Mouse (Mus musculus) heart, embryonic 16.5 days (tissue): Measurements from ENCODE around the gene Ryr2. TPM values are rescaled to one million over a fixed set of nuclear protein-coding genes. Genes with fewer than 3 reads are reported as not detected.

Experiments used
- ATAC-seq: fragments of 200-750 bp; cut with Nextera tagmentation; replicated peaks from 2 replicates; pipeline ENCODE4 v1.8.0; 2017; ENCODE audit warnings: moderate number of reproducible peaks; ENCODE audit not compliant: insufficient read depth, low FRiP score; ENCODE audit errors: extremely low read depth
- H3K27ac ChIP-seq: fragments of 300-500 bp; sonication (generic); 2 replicates; pipeline ENCODE4 v1.5.1; 2014; ENCODE audit warnings: mild to moderate bottlenecking, low read length, control low read depth, moderate library complexity
- H3K27me3 ChIP-seq: fragments of 300-500 bp; sonication (generic); 2 replicates; pipeline ENCODE4 v1.6.1; 2014; ENCODE audit warnings: low read length, mixed read lengths; ENCODE audit not compliant: control insufficient read depth, insufficient read depth
- H3K36me3 ChIP-seq: fragments of 300-500 bp; sonication (generic); 2 replicates; pipeline ENCODE4 v1.6.1; 2014; ENCODE audit not compliant: control insufficient read depth, insufficient read depth
- H3K4me1 ChIP-seq: fragments of 300-500 bp; sonication (generic); 2 replicates; pipeline ENCODE4 v1.6.1; 2014; ENCODE audit warnings: low read length, mixed read lengths; ENCODE audit not compliant: control insufficient read depth, insufficient read depth
- H3K4me2 ChIP-seq: fragments of 300-500 bp; sonication (generic); 2 replicates; pipeline ENCODE4 v1.6.1; 2014; ENCODE audit warnings: low read depth, mild to moderate bottlenecking, control low read depth, low read length
- H3K4me3 ChIP-seq: fragments of 300-500 bp; sonication (generic); 2 replicates; pipeline ENCODE4 v1.5.1; 2014; ENCODE audit warnings: mild to moderate bottlenecking, control low read depth, low read length
- H3K9ac ChIP-seq: fragments of 300-500 bp; sonication (generic); 2 replicates; pipeline ENCODE4 v1.6.1; 2014; ENCODE audit warnings: low read length, control low read depth
- H3K9me3 ChIP-seq: fragments of 300-500 bp; sonication (generic); replicated peaks from 2 replicates; pipeline ENCODE4 v1.6.1; 2016; ENCODE audit warnings: low read length; ENCODE audit not compliant: control insufficient read depth
- WGBS: fragments of 180-500 bp; shearing (Covaris S2); extraction: QIAGEN DNeasy Blood & Tissue Kit; methylation state at CpG from one replicate; pipeline ENCODE4 v1.1.7; 2014; 5-methylcytosine and 5-hydroxymethylcytosine counted together
- polyA plus RNA-seq: library from polyadenylated mRNA; unstranded; fragments of >200 nt; fragmentation: Nextera tagmentation; extraction: Ambion mirVana; gene quantifications from 2 replicates; pipeline ENCODE4 v1.2.1, GENCODE M21; 2015

Gene Ryr2
- polyA plus RNA-seq, 1 experiment from 2014 or later = 31.5 TPM

- ATAC-seq = peak; percentile 55; the same call in 1 of the 2 replicates
- Histone ChIP-seq H3K27me3 (no peaks in the 10 kb centered on the region), H3K9me3 (0 out of 2 replicates have a peak, but pooled peaks cover 1% of the 10 kb centered on the region), H3K4me2 (no peak overlapping the region), H3K4me1 (peaks cover 18% of the 10 kb centered on the region), H3K36me3 (no peaks in the 10 kb centered on the region), H3K9ac (no peak overlapping the region), H3K4me3 (no peak overlapping the region), H3K27ac (no peak overlapping the region)
- 53% methylated on average over 2 of the region's 2 CpGs for WGBS
Measured at GRCm38 (mm10) chr13:11905126-11905525, 201.6 kb downstream of the Ryr2 start.

DNA sequence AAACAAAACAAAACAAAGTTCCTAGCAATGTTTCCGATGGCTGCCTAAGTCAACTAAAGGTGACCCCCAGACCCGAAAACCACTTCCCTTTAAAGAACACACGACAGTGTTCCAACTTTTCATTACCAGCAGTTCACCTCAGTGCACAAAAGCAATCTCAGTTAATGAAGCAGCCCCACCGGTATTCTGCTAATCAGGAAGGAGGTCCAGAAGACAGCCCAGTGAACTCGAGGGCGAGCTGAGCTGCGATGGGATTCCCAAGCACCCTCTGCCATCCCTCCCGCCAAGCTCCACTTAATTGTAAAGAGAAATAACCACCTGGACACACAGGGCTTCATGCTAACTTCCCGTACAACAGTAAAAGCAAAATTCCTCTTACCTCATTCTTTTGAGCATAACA is 203.5 kb downstream of the Ryr2 start:
- H3K9me3 ChIP-seq = 0 out of 2 replicates have a peak, but pooled peaks cover 2% of the 10 kb centered on the region
- H3K4me3 ChIP-seq = no peak overlapping the region
- no peak overlapping the region for H3K4me2 ChIP-seq
- H3K27me3 ChIP-seq = no peaks in the 10 kb centered on the region
- WGBS = 59% methylated on average over 9 of the region's 9 CpGs
- peaks cover 8% of the 10 kb centered on the region for H3K4me1 ChIP-seq
- no peak overlapping the region for H3K27ac ChIP-seq
- H3K36me3 ChIP-seq = peaks cover 2% of the 10 kb centered on the region; the same call in 1 of the 2 replicates
- H3K9ac ChIP-seq = no peak overlapping the region
- ATAC-seq = no peak

- Histone ChIP-seq H3K9me3 (0 out of 2 replicates have a peak, but pooled peaks cover 2% of the 10 kb centered on the region), H3K36me3 (peaks cover 2% of the 10 kb centered on the region; the same call in 1 of the 2 replicates), H3K4me2 (no peak overlapping the region), H3K4me1 (peaks cover 5% of the 10 kb centered on the region), H3K27me3 (no peaks in the 10 kb centered on the region), H3K4me3 (no peak overlapping the region), H3K27ac (no peak overlapping the region), H3K9ac (no peak overlapping the region)
- no peak for ATAC-seq
- WGBS = 65% methylated on average over 6 of the region's 6 CpGs
Measured at GRCm38 (mm10) chr13:11902856-11903255, 203.9 kb downstream of the Ryr2 start.

- Histone ChIP-seq H3K27me3 (no peaks in the 10 kb centered on the region), H3K4me3 (no peak overlapping the region), H3K27ac (no peak overlapping the region), H3K9ac (no peak overlapping the region), H3K4me1 (peaks cover 2% of the 10 kb centered on the region), H3K4me2 (no peak overlapping the region), H3K36me3 (peaks cover 2% of the 10 kb centered on the region; the same call in 1 of the 2 replicates), H3K9me3 (0 out of 2 replicates have a peak, but pooled peaks cover 2% of the 10 kb centered on the region)
- no peak for ATAC-seq
- WGBS = 79% methylated on average over 2 of the region's 2 CpGs
Measured at GRCm38 (mm10) chr13:11900631-11901030, 206.1 kb downstream of the Ryr2 start.

- 0 out of 2 replicates have a peak, but pooled peaks cover 3% of the 10 kb centered on the region for H3K4me1 ChIP-seq
- peaks cover 2% of the 10 kb centered on the region; the same call in 1 of the 2 replicates for H3K36me3 ChIP-seq
- H3K27me3 ChIP-seq = no peaks in the 10 kb centered on the region
- 0 out of 2 replicates have a peak, but pooled peaks cover 2% of the 10 kb centered on the region for H3K9me3 ChIP-seq
- no peak overlapping the region for H3K9ac ChIP-seq
- ATAC-seq = no peak
- no peak overlapping the region for H3K4me2 ChIP-seq
- 80% methylated on average over 1 of the region's 1 CpGs for WGBS
- H3K4me3 ChIP-seq = no peak overlapping the region
- H3K27ac ChIP-seq = no peak overlapping the region
Measured at GRCm38 (mm10) chr13:11895631-11896030, 211.1 kb downstream of the Ryr2 start.

DNA sequence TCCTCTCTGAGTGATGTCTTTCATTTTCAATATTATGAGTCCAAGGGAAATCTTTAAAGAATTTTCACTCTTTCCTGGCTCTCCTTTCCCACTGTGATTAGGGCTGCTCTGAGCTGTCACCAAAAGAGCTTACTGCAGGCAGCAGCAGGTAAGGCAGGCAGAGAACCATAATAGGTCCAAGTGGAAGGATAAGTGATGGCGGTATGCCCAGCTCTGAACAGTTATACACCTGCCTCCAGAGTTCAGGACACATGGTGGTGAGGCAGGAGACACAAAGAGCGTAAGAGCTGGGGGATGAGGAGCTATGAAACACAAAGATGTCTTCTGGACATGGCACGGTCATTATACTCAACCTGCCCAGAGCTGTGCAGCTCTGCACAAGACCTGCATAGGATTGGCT is 215.0 kb downstream of the Ryr2 start:
- Histone ChIP-seq H3K4me1 (0 out of 2 replicates have a peak, but pooled peaks cover 3% of the 10 kb centered on the region), H3K4me3 (no peak overlapping the region), H3K9me3 (no peaks in the 10 kb centered on the region), H3K36me3 (no peaks in the 10 kb centered on the region), H3K27ac (no peak overlapping the region), H3K4me2 (no peak overlapping the region), H3K27me3 (no peaks in the 10 kb centered on the region), H3K9ac (no peak overlapping the region)
- no peak for ATAC-seq
- WGBS = 79% methylated on average over 3 of the region's 3 CpGs

DNA sequence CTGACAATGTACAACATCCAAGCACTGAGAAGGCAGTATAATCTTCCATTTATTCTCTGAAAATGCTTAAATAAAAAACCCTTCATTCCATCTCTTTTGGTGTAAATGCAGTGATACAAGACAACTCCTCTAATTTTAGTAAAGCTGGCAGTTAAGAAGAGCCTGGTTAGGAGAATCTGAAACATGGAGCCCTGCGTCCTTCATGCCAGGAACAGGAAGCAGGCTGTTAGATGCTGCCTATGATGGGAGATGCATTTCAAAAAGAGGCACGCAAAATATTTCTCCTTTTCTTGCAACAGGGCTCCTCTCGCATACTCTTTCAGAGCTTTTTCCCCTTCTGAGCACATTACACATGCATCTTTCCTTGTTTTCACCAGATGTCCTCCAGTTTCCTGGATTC is 215.6 kb downstream of the Ryr2 start:
- 0 out of 2 replicates have a peak, but pooled peaks cover 3% of the 10 kb centered on the region for H3K4me1 ChIP-seq
- no peak overlapping the region for H3K9ac ChIP-seq
- no peak overlapping the region for H3K27ac ChIP-seq
- H3K4me2 ChIP-seq = no peak overlapping the region
- H3K9me3 ChIP-seq = no peaks in the 10 kb centered on the region
- 77% methylated on average over 3 of the region's 3 CpGs for WGBS
- no peak overlapping the region for H3K4me3 ChIP-seq
- no peak for ATAC-seq
- H3K36me3 ChIP-seq = no peaks in the 10 kb centered on the region
- no peaks in the 10 kb centered on the region for H3K27me3 ChIP-seq

DNA sequence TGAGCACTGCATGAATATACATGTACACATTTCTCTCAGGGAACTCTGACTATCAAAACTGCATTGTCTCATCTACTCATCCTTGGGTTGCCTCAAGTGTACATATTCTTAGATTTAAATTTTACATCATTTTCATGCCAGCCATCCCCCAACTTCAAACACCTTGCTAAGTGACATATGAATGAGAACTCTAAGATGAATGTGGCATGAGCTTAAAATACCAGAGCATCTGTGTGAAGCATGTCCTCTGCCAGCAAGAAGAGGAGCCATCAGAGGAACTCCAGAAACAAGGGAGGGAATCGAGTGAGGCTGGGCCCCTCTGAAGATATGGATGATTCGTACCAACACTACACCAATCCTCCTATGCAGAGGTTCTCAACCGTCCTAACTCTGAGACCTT is 222.6 kb downstream of the Ryr2 start:
- peaks cover 8% of the 10 kb centered on the region for H3K36me3 ChIP-seq
- no peak for ATAC-seq
- WGBS = 53% methylated on average over 3 of the region's 3 CpGs
- H3K9ac ChIP-seq = no peak overlapping the region
- H3K9me3 ChIP-seq = no peaks in the 10 kb centered on the region
- H3K4me3 ChIP-seq = no peak overlapping the region
- no peaks in the 10 kb centered on the region for H3K27me3 ChIP-seq
- H3K4me2 ChIP-seq = no peak overlapping the region
- peaks cover 4% of the 10 kb centered on the region; the same call in 1 of the 2 replicates for H3K4me1 ChIP-seq
- no peak overlapping the region for H3K27ac ChIP-seq

DNA sequence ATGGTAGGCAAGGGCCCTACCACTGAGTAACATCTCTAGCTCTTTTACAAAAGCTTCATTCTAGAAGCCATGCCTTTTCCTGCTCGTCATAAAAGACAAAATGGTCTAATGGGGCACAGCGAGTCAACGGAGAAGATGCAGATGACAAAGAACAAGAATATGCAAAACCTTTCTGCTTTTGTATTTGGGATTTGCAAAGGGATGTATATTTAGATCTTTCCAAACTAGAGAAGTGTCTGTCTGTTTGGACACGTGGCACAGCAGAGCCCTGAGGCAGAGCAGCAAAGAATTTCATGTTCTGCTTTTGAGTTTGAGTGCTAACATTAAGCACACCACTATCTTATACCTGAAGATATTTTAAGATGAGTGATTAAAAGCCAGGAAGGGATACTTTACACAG is 224.4 kb downstream of the Ryr2 start:
- Histone ChIP-seq H3K4me1 (peaks cover 4% of the 10 kb centered on the region; the same call in 1 of the 2 replicates), H3K27me3 (no peaks in the 10 kb centered on the region), H3K9me3 (no peaks in the 10 kb centered on the region), H3K27ac (no peak overlapping the region), H3K36me3 (peaks cover 8% of the 10 kb centered on the region), H3K4me3 (no peak overlapping the region), H3K9ac (no peak overlapping the region), H3K4me2 (no peak overlapping the region)
- WGBS = 79% methylated on average over 4 of the region's 4 CpGs
- ATAC-seq = no peak
